Mouse (Mus musculus) G1E-ER4 (cell line): Measurements from ENCODE around the gene Slc35a5. TPM values are rescaled to one million over a fixed set of nuclear protein-coding genes. Genes with fewer than 3 reads are reported as not detected.

ENCODE experiments used
- GATA1 ChIP-seq: IDR thresholded peaks from one replicate; pipeline ENCODE4 v1.8.0; 2012; ENCODE audit warnings: low read length, inconsistent platforms
- polyA plus RNA-seq: library from polyadenylated mRNA; stranded (reverse); fragments of >175 nt; gene quantifications from 2 replicates; pipeline ENCODE4 v1.2.3, GENCODE M21; 2012

The Slc35a5 gene
- polyA plus RNA-seq, 1 experiment: 0.12 TPM

GRCm38 (mm10) chr16:45095030-45095429 lies 63.5 kb downstream of the Slc35a5 start:
- no peak for TF ChIP-seq GATA1

GRCm38 (mm10) chr16:45094136-45094756 lies 64.3 kb downstream of the Slc35a5 start:
- no peak for TF ChIP-seq GATA1

DNA sequence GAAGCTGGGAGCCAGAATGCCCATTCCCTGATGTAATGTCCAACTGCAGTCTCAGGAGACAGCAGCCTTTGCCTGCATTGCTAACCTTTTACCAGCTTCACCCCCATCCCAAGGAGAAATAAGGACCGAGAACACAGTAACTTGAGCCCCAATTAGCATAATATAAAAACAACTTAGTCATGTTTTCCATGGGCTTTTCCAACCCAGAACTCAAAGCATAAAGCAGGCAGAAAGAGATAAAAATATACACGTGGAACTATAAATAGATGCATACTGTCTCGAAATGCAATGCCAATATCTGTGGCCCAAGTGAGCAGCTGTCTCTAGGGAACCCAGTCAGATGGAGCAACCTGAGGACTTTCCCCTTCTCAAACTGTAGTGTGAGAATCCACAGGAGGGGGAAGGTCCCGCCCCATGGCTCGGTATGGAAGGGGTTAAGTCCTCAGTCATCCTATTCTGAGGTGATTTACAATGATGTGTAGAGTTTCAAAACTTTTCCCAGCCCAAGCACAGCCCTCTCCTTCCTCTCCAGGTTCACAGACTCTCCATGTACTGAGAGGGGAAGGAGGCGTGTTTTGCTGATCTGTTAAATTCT lies 65.3 kb downstream of the Slc35a5 start, which contains the start of gene Ccdc80:
Gene Ccdc80, plus strand, starts transcription at position 266 of the 595 bp plus-strand sequence.
- TF ChIP-seq GATA1: no peak

- no peak for TF ChIP-seq GATA1
Measured at GRCm38 (mm10) chr16:45090005-45090404, 68.5 kb downstream of the Slc35a5 start.

Other genes with a start within 250 kb of the Slc35a5 start
- 0.06 and 0.14 TPM in 2 replicates for gene Cd200r3, start 215.0 kb downstream of the Slc35a5 start, polyA plus RNA-seq
- not detected in 2 replicates for gene Ccdc80, start 65.3 kb downstream of the Slc35a5 start, polyA plus RNA-seq
- 12.8 and 16.2 TPM in 2 replicates for gene Atg3, start 79 bp upstream of the Slc35a5 start, polyA plus RNA-seq
- not detected in 2 replicates for gene Btla, start 65.6 kb upstream of the Slc35a5 start, polyA plus RNA-seq